Mouse (Mus musculus): ENCODE results near the gene Zfp1. TPM values are rescaled to one million over a fixed set of nuclear protein-coding genes. Genes with fewer than 3 reads are reported as not detected.

The Zfp1 gene
- total RNA-seq, 2 experiments from 2014 or later = 21.4 to 21.9 TPM

- DNase-seq (ENCODE audit: low spot score in 2 of 2) = peak; percentile 76 to 81
Measured at GRCm38 (mm10) chr8:111662473-111662872, 19.3 kb downstream of the Zfp1 start.

- no peak for DNase-seq (ENCODE audit: low spot score in 2 of 2)
Measured at GRCm38 (mm10) chr8:111666751-111667150, 23.6 kb downstream of the Zfp1 start.

- peak in 1 of 2 experiments; percentile 23 for DNase-seq (ENCODE audit: low spot score in 2 of 2)
Measured at GRCm38 (mm10) chr8:111676237-111676636, 33.0 kb downstream of the Zfp1 start.

- DNase-seq (ENCODE audit: low spot score in 2 of 2) = peak; percentile 60 to 71
Measured at GRCm38 (mm10) chr8:111678111-111678510, 34.9 kb downstream of the Zfp1 start.

- DNase-seq (ENCODE audit: low spot score in 2 of 2) = peak in 1 of 2 experiments; percentile 18
Measured at GRCm38 (mm10) chr8:111678848-111679247, 35.6 kb downstream of the Zfp1 start.

GRCm38 (mm10) chr8:111680423-111681028, 37.3 kb downstream of the Zfp1 start:
- DNase-seq (ENCODE audit: low spot score in 2 of 2) = peak in 1 of 2 experiments; percentile 23

GRCm38 (mm10) chr8:111681153-111681552, 38.0 kb downstream of the Zfp1 start:
- no peak for DNase-seq (ENCODE audit: low spot score in 2 of 2)

- DNase-seq (ENCODE audit: low spot score in 2 of 2) = no peak
Measured at GRCm38 (mm10) chr8:111682521-111682920, 39.3 kb downstream of the Zfp1 start.

GRCm38 (mm10) chr8:111686881-111687280, 43.7 kb downstream of the Zfp1 start:
- DNase-seq (ENCODE audit: low spot score in 2 of 2) = no peak

- DNase-seq (ENCODE audit: low spot score in 2 of 2) = no peak
Measured at GRCm38 (mm10) chr8:111690960-111691445, 47.8 kb downstream of the Zfp1 start, which contains the start of gene Ctrb1. Gene Ctrb1, minus strand, starts transcription at chr8:111691010.

- no peak for DNase-seq (ENCODE audit: low spot score in 2 of 2)
Measured at GRCm38 (mm10) chr8:111693261-111693741, 50.1 kb downstream of the Zfp1 start.

GRCm38 (mm10) chr8:111695441-111695840, 52.2 kb downstream of the Zfp1 start:
- no peak for DNase-seq (ENCODE audit: low spot score in 2 of 2)

- DNase-seq (ENCODE audit: low spot score in 2 of 2) = no peak
Measured at GRCm38 (mm10) chr8:111697655-111698054, 54.5 kb downstream of the Zfp1 start.

GRCm38 (mm10) chr8:111699035-111699434, 55.8 kb downstream of the Zfp1 start:
- no peak for DNase-seq (ENCODE audit: low spot score in 2 of 2)

- no peak for DNase-seq (ENCODE audit: low spot score in 2 of 2)
Measured at GRCm38 (mm10) chr8:111700201-111700600, 57.0 kb downstream of the Zfp1 start.

GRCm38 (mm10) chr8:111700740-111701139, 57.5 kb downstream of the Zfp1 start:
- DNase-seq (ENCODE audit: low spot score in 2 of 2) = no peak

GRCm38 (mm10) chr8:111701380-111701779, 58.2 kb downstream of the Zfp1 start:
- DNase-seq (ENCODE audit: low spot score in 2 of 2) = no peak

GRCm38 (mm10) chr8:111704585-111704984, 61.4 kb downstream of the Zfp1 start:
- DNase-seq (ENCODE audit: low spot score in 2 of 2) = no peak

GRCm38 (mm10) chr8:111705222-111705621, 62.0 kb downstream of the Zfp1 start:
- DNase-seq (ENCODE audit: low spot score in 2 of 2) = no peak

GRCm38 (mm10) chr8:111705699-111706098, 62.5 kb downstream of the Zfp1 start:
- DNase-seq (ENCODE audit: low spot score in 2 of 2) = no peak

GRCm38 (mm10) chr8:111708265-111708664, 65.1 kb downstream of the Zfp1 start:
- DNase-seq (ENCODE audit: low spot score in 2 of 2) = no peak

GRCm38 (mm10) chr8:111709223-111709622, 66.0 kb downstream of the Zfp1 start:
- DNase-seq (ENCODE audit: low spot score in 2 of 2) = no peak
